Mouse (Mus musculus) hindbrain, embryonic 14.5 days (tissue): ENCODE results near the gene Phgr1. TPM values are rescaled to one million over a fixed set of nuclear protein-coding genes. Genes with fewer than 3 reads are reported as not detected.

Experiments used
- ATAC-seq: fragments of 200-750 bp; cut with Nextera tagmentation; 2 replicates; pipeline ENCODE4 v1.8.0; 2017; ENCODE audit warnings: moderate number of reproducible peaks, mild to moderate bottlenecking, moderate TSS enrichment, moderate library complexity; ENCODE audit not compliant: low FRiP score
- DNase-seq: peaks from one replicate; pipeline ENCODE4 v3.0.0-alpha.2; 2015; ENCODE audit warnings: low spot score
- H3K27ac ChIP-seq: fragments of 300-500 bp; sonication (generic); 2 replicates; pipeline ENCODE4 v1.5.1; 2014; ENCODE audit warnings: mild to moderate bottlenecking, moderate library complexity
- H3K27me3 ChIP-seq: fragments of 300-500 bp; sonication (generic); 2 replicates; pipeline ENCODE4 v1.6.1; 2014; ENCODE audit warnings: mild to moderate bottlenecking, low read length, mixed read lengths; ENCODE audit not compliant: control insufficient read depth, insufficient read depth
- H3K36me3 ChIP-seq: fragments of 300-500 bp; sonication (generic); replicated peaks from 2 replicates; pipeline ENCODE4 v1.6.1; 2014; ENCODE audit not compliant: control insufficient read depth, insufficient read depth
- H3K4me1 ChIP-seq: fragments of 300-500 bp; sonication (generic); replicated peaks from 2 replicates; pipeline ENCODE4 v1.6.1; 2014; ENCODE audit warnings: antibody characterized with exemption, low read length, mixed read lengths; ENCODE audit not compliant: control insufficient read depth, insufficient read depth
- H3K4me2 ChIP-seq: fragments of 300-500 bp; sonication (generic); replicated peaks from 2 replicates; pipeline ENCODE4 v1.6.1; 2014; ENCODE audit warnings: mild to moderate bottlenecking, moderate library complexity
- H3K4me3 ChIP-seq: fragments of 300-500 bp; sonication (generic); replicated peaks from 2 replicates; pipeline ENCODE4 v1.5.1; 2014; ENCODE audit warnings: mild to moderate bottlenecking, low read length
- H3K9ac ChIP-seq: fragments of 300-500 bp; sonication (generic); 2 replicates; pipeline ENCODE4 v1.6.1; 2014
- H3K9me3 ChIP-seq: fragments of 300-500 bp; sonication (generic); 2 replicates; pipeline ENCODE4 v1.6.1; 2016; ENCODE audit warnings: low read length; ENCODE audit not compliant: control insufficient read depth
- WGBS: fragments of 180-500 bp; shearing (Covaris S2); extraction: QIAGEN DNeasy Blood & Tissue Kit; methylation state at CpG from one replicate; pipeline ENCODE4 v1.1.7; 2014; 5-methylcytosine and 5-hydroxymethylcytosine counted together
- polyA plus RNA-seq: library from polyadenylated mRNA; unstranded; fragments of >200 nt; fragmentation: Nextera tagmentation; extraction: Ambion mirVana; gene quantifications from 2 replicates; pipeline ENCODE4 v1.2.1, GENCODE M21; 2014

Phgr1 gene
- polyA plus RNA-seq, 1 experiment from 2014 or later = not detected

- no peak for ATAC-seq
- WGBS = 89% methylated on average over 2 of the region's 2 CpGs
- H3K4me1 ChIP-seq = 0 out of 2 replicates have a peak, but pooled peaks cover 4% of the 10 kb centered on the region
Observed at GRCm38 (mm10) chr2:118774536-118774935, 2.0 kb downstream of the Phgr1 start.

GRCm38 (mm10) chr2:118775396-118775795 lies 2.8 kb downstream of the Phgr1 start:
- Histone ChIP-seq H3K4me3 (no peak overlapping the region), H3K9me3 (no peaks in the 10 kb centered on the region), H3K27me3 (no peaks in the 10 kb centered on the region), H3K27ac (no peak overlapping the region), H3K36me3 (no peaks in the 10 kb centered on the region), H3K9ac (no peak overlapping the region), H3K4me1 (peaks cover 7% of the 10 kb centered on the region; the same call in 1 of the 2 replicates), H3K4me2 (no peak overlapping the region)
- ATAC-seq (no peak), DNase-seq (no peak)
- WGBS = 38% methylated on average over 1 of the region's 1 CpGs

More at GRCm38 (mm10) chr2:118774536-118774935, 2.0 kb downstream of the Phgr1 start:
- Histone ChIP-seq H3K9me3 (no peaks in the 10 kb centered on the region), H3K27ac (no peak overlapping the region), H3K4me3 (no peak overlapping the region), H3K4me2 (no peak overlapping the region), H3K9ac (no peak overlapping the region), H3K36me3 (no peaks in the 10 kb centered on the region), H3K27me3 (no peaks in the 10 kb centered on the region)
- DNase-seq = no peak

DNA sequence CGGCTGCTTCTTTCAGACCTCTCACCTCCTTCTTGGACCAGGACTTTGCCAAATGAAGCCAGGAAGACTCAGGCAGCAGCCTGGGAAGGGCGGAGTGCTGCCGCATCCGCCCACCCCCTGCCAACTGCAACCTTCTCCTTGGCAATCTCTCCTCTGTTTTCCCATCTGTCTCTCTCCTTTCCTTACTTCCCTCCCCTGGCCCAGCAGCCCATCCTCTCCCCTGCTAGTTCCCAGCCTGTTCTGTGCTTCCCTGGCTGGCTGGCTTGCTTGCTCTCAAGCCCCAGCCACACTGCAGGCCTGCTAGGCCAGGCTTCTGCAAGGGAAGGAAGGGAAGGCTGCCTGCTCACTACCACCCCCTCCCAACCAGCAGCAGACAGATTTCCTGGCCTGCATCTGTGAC lies 3.3 kb downstream of the Phgr1 start:
- Histone ChIP-seq H3K4me1 (peaks cover 12% of the 10 kb centered on the region), H3K9ac (no peak overlapping the region), H3K9me3 (no peaks in the 10 kb centered on the region), H3K36me3 (no peaks in the 10 kb centered on the region), H3K27ac (no peak overlapping the region), H3K4me3 (no peak overlapping the region), H3K4me2 (no peak overlapping the region), H3K27me3 (no peaks in the 10 kb centered on the region)
- DNase-seq (no peak), ATAC-seq (no peak)
- 67% methylated on average over 3 of the region's 4 CpGs for WGBS

- Histone ChIP-seq H3K4me2 (no peak overlapping the region), H3K27me3 (no peaks in the 10 kb centered on the region), H3K36me3 (no peaks in the 10 kb centered on the region), H3K4me3 (no peak overlapping the region), H3K4me1 (peaks cover 16% of the 10 kb centered on the region), H3K27ac (no peak overlapping the region), H3K9ac (no peak overlapping the region), H3K9me3 (no peaks in the 10 kb centered on the region)
- ATAC-seq (no peak), DNase-seq (no peak)
- 80% methylated on average over 2 of the region's 2 CpGs for WGBS
Observed at GRCm38 (mm10) chr2:118776295-118776694, 3.7 kb downstream of the Phgr1 start.

DNA sequence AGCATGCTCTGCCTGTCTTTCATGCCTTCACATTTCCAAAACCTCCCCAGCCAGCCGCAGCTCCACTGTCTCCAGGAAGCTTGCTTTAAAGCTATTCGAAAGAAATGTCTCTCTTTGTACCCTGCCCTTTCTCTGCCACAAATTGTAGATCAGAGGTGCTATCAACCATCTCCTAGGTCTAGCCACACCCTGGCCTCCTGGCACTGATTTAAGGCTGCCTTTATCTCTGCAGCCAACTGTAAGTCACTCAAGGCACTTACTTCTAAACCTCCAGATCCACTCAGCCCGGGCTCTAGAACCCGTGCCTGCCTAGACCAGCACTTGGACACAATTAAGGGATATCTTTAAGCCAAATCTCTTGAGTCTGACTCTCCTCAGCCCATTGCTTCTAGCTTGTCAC lies 5.8 kb downstream of the Phgr1 start:
- Histone ChIP-seq H3K4me3 (no peak overlapping the region), H3K27ac (no peak overlapping the region), H3K36me3 (no peaks in the 10 kb centered on the region), H3K9ac (no peak overlapping the region), H3K4me1 (peaks cover 16% of the 10 kb centered on the region), H3K4me2 (no peak overlapping the region), H3K27me3 (no peaks in the 10 kb centered on the region), H3K9me3 (no peaks in the 10 kb centered on the region)
- WGBS = 86% methylated on average over 4 of the region's 4 CpGs
- DNase-seq (no peak), ATAC-seq (no peak)

DNA sequence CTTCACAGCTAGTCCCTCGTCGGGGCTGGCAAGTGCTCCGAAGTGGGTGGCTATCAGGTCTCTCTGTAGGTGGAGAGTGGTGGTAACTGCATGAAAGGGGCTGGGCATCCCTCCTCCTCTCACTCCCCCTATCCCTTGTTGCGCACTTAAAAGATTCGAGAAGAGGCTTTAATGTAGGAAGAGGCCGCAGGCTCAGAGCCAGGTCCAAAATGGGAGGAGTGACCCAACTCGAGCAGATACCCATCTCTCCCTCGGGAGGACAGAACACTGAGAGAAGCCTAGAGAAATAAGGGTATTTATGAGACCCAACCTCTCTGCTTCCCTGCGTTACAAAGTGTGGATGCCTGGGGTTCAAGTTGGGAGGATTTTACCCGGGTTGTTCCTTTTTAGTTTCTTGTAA lies 6.5 kb downstream of the Phgr1 start:
- Histone ChIP-seq H3K4me1 (peaks cover 16% of the 10 kb centered on the region), H3K27ac (peak overlapping the region; percentile 78), H3K4me3 (peak overlapping the region; percentile 44), H3K4me2 (peak overlapping the region; percentile 65), H3K36me3 (no peaks in the 10 kb centered on the region), H3K9me3 (no peaks in the 10 kb centered on the region), H3K9ac (peak overlapping the region; percentile 67), H3K27me3 (no peaks in the 10 kb centered on the region)
- DNase-seq (no peak), ATAC-seq (peak; percentile 7; the same call in 1 of the 2 replicates)
- WGBS = 5% methylated on average over 10 of the region's 10 CpGs

DNA sequence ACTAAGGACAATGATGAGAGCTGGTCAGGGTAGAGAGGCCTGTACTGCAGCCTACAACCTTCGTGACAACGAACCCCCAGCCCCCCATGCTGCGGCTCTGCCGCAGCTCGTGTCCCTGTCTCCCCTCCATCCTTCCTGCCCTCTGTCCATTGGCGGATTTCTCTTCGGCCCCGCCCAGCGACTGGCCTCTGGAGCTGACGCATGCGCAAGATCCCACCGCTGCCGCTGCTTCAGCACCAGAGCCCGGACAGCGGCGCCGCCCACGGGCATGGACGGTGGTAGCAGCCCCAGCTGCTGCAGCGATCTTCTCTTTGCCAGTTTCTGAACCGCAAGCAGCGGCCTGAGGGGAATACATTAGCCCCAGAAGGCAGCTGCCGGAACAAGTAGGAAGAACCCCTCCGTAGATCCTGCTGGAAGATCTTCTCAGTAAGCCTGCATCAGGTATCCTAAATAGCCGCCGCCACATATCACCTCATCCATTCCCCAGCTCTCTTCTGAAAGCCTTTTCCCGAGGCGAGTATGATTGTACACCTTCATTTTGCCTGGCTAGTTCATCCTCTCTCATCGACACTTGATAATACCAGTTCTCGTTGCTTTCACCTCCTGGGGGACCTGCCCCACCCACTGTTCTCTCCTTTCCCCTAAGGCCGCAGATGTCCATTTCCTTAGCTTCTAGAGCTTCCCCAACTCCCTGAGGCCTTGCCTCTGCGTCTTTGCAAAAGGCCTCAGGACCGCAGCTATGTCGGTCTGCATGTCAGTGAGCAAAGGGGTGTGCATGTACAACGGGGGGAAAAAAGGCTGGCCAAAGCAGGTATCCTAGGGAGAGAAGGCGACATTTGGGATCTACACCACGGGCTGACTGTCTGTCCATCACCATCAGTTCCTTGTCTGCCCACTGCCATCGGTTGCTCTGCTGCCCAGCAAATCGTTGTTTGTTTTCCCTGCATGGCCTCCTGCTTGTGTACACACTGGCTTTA lies 7.2 kb downstream of the Phgr1 start, which contains the start of gene Disp2:
Gene Disp2, plus strand, starts transcription at position 216 of the 977 bp plus-strand sequence.
- Histone ChIP-seq H3K4me3 (peak within 1 kb of the TSS; percentile 44), H3K4me1 (peaks cover 16% of the 10 kb centered on the region), H3K27me3 (no peaks in the 10 kb centered on the region), H3K9me3 (no peaks in the 10 kb centered on the region), H3K9ac (peak within 1 kb of the TSS; percentile 67), H3K27ac (peak within 1 kb of the TSS; percentile 78), H3K4me2 (peak within 1 kb of the TSS; percentile 65), H3K36me3 (no peaks in the 10 kb centered on the region)
- peak; percentile 96 for DNase-seq
- WGBS = 9% methylated on average over 39 of the region's 39 CpGs
- ATAC-seq = peak; percentile 94

GRCm38 (mm10) chr2:118781115-118781514 lies 8.5 kb downstream of the Phgr1 start:
- no peak overlapping the region for H3K27ac ChIP-seq
- H3K4me3 ChIP-seq = peak overlapping the region; percentile 44; the same call in 1 of the 2 replicates
- H3K9me3 ChIP-seq = no peaks in the 10 kb centered on the region
- no peaks in the 10 kb centered on the region for H3K27me3 ChIP-seq
- no peak for ATAC-seq
- WGBS = 33% methylated on average over 1 of the region's 1 CpGs
- peaks cover 16% of the 10 kb centered on the region for H3K4me1 ChIP-seq
- peaks cover 5% of the 10 kb centered on the region for H3K36me3 ChIP-seq
- no peak for DNase-seq
- no peak overlapping the region for H3K9ac ChIP-seq
- peak overlapping the region; percentile 65 for H3K4me2 ChIP-seq

- Histone ChIP-seq H3K4me3 (no peak overlapping the region), H3K4me1 (peaks cover 16% of the 10 kb centered on the region), H3K27me3 (no peaks in the 10 kb centered on the region), H3K27ac (no peak overlapping the region), H3K4me2 (no peak overlapping the region), H3K9me3 (no peaks in the 10 kb centered on the region), H3K36me3 (peaks cover 17% of the 10 kb centered on the region), H3K9ac (no peak overlapping the region)
- ATAC-seq (no peak), DNase-seq (no peak)
- 76% methylated on average over 4 of the region's 4 CpGs for WGBS
Observed at GRCm38 (mm10) chr2:118782303-118782702, 9.7 kb downstream of the Phgr1 start.
